ENCODE assay signal across 8 mouse cellular contexts in the genomic region with DNA sequence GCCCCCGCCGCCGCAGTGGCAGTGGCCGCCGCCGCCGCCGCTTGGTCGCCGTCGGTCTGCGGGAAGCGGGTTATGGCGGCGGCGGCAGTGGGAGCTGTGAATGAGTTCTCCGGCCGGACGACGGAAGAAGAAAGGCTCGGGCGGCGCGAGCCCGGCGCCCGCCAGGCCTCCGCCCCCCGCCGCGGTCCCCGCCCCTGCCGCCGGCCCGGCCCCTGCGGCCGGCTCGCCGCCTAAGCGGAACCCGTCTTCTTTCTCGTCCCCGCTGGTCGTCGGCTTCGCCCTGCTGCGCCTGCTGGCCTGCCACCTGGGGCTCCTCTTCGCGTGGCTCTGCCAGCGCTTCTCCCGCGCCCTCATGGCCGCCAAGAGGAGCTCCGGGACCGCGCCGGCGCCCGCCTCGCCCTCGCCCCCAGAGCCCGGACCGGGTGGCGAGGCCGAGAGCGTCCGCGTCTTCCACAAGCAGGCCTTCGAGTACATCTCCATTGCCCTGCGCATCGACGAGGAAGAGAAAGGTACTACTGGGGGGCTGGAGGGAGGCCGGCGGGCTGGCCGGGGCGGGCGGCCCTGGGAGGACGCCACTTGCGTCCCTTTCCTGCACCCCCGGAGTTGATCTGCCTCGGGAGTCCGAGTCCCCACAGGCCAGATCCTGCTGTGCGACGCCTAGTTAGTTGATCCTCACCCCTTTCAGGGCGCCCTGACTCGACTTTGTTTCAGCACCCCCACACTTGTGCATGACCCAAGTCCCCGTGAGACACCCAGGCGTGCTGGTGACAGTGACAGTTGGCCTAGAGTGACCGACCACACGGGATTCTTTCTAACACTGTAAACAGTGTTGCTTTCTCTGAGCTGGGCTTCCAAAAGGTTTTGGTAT. TPM values are rescaled to one million over a fixed set of nuclear protein-coding genes. Genes with fewer than 3 reads are reported as not detected.
DNase-seq lines count a peak whose midpoint lies in the region; ATAC-seq and TF ChIP-seq lines count a peak whose summit lies in the region.

A gene (plus strand): TSS at position 51 of the 868 bp plus-strand sequence.

- H3K4me3 ChIP-seq in ES-Bruce4 (ENCODE audit: low read depth, low read length), result peak within 1 kb of the TSS; percentile 74
- H3K4me3 ChIP-seq in forebrain, embryonic 15.5 days, result peak within 1 kb of the TSS; percentile 87
- peak within 1 kb of the TSS; percentile 75 for H3K4me3 ChIP-seq in lung, embryonic 15.5 days

- TF ChIP-seq EP300 in ES-Bruce4 (IDR thresholded peaks at IDR 0.05; ENCODE audit: insufficient read depth, low read depth, low read length), result no peak

- no peaks in the 10 kb centered on the region for H3K27me3 ChIP-seq in ES-Bruce4 (ENCODE audit: control insufficient read depth, insufficient read depth, low read length, poor library complexity, severe bottlenecking)
- H3K27me3 ChIP-seq in forebrain, embryonic 15.5 days, result no peaks in the 10 kb centered on the region
- H3K27me3 ChIP-seq in lung, embryonic 15.5 days, result no peaks in the 10 kb centered on the region

- peak; percentile 48 for DNase-seq in c-Kit-positive CD71-positive TER-119-positive erythroid progenitor cells, embryonic 14.5 days (ENCODE audit: low spot score)
- peak; percentile 82 to 85 for DNase-seq in heart, postnatal 14 days
- DNase-seq in layer of hippocampus, adult 18-20 months (ENCODE audit: low spot score in 2 of 2), result peak; percentile 48 to 66
- peak; percentile 83 for DNase-seq in testis, postnatal 14 days (ENCODE audit: low spot score)

- intact Hi-C loops in heart, postnatal 14 days (cut with DNase I), result loop anchor here (5.0 kb wide), 1 partner anchor 188 kb away; a partner anchor contains a TSS

- H3K36me3 ChIP-seq in ES-Bruce4 (ENCODE audit: control insufficient read depth, insufficient read depth, low read length, poor library complexity, severe bottlenecking), result no peaks in the 10 kb centered on the region
- peaks cover 5% of the 10 kb centered on the region; the same call in 1 of the 2 replicates for H3K36me3 ChIP-seq in forebrain, embryonic 15.5 days
- H3K36me3 ChIP-seq in lung, embryonic 15.5 days, result no peaks in the 10 kb centered on the region

- H3K9me3 ChIP-seq in ES-Bruce4 (replicated peaks; ENCODE audit: control insufficient read depth, insufficient read depth, low read length, poor library complexity, severe bottlenecking), result no peaks in the 10 kb centered on the region
- no peaks in the 10 kb centered on the region for H3K9me3 ChIP-seq in forebrain, embryonic 15.5 days
- H3K9me3 ChIP-seq in lung, embryonic 15.5 days, result no peaks in the 10 kb centered on the region

- peak; percentile 72 for ATAC-seq in forebrain, embryonic 15.5 days (replicated peaks)
- peak; percentile 89 for ATAC-seq in lung, embryonic 15.5 days (ENCODE audit: borderline replicate concordance, extremely low read depth, low FRiP score, low TSS enrichment)
- peak; percentile 63 for ATAC-seq in neutrophil, adult 5-6 weeks (ENCODE audit: extremely low read depth, insufficient number of reproducible peaks, low FRiP score, poor library complexity, severe bottlenecking)

- no peaks in the 10 kb centered on the region for H3K4me1 ChIP-seq in ES-Bruce4 (ENCODE audit: control insufficient read depth, insufficient read depth, low read length)
- peaks cover 43% of the 10 kb centered on the region for H3K4me1 ChIP-seq in forebrain, embryonic 15.5 days
- peaks cover 32% of the 10 kb centered on the region for H3K4me1 ChIP-seq in lung, embryonic 15.5 days

- no peak for TF ChIP-seq CTCF in ES-Bruce4 (IDR thresholded peaks at IDR 0.05; ENCODE audit: low read depth, low read length)

- under 1% methylated on average over 73 of the region's 90 CpGs for WGBS in forebrain, embryonic 15.5 days
- under 1% methylated on average over 68 of the region's 90 CpGs for WGBS in lung, embryonic 15.5 days

- no peak for TF ChIP-seq POLR2A in ES-Bruce4 (IDR thresholded peaks at IDR 0.05; ENCODE audit: insufficient read depth, low read length)

- peak within 1 kb of the TSS; percentile 93 for H3K9ac ChIP-seq in ES-Bruce4 (ENCODE audit: low read depth, poor library complexity, severe bottlenecking)
- H3K9ac ChIP-seq in forebrain, embryonic 15.5 days (replicated peaks), result peak within 1 kb of the TSS; percentile 98
- H3K9ac ChIP-seq in lung, embryonic 15.5 days, result peak within 1 kb of the TSS; percentile 76

- H3K4me2 ChIP-seq in forebrain, embryonic 15.5 days (replicated peaks), result peak within 1 kb of the TSS; percentile 58
- H3K4me2 ChIP-seq in lung, embryonic 15.5 days, result peak within 1 kb of the TSS; percentile 72

- H3K27ac ChIP-seq in ES-Bruce4 (ENCODE audit: insufficient read depth, low read length), result peak within 1 kb of the TSS; percentile 23; the same call in 1 of the 2 replicates
- H3K27ac ChIP-seq in forebrain, embryonic 15.5 days (replicated peaks), result peak within 1 kb of the TSS; percentile 98
- peak within 1 kb of the TSS; percentile 98 for H3K27ac ChIP-seq in lung, embryonic 15.5 days

RNA-seq across cellular contexts. Expression of the gene that starts here (rescaled TPM):
- 30.1 and 30.6 TPM in 2 replicates for polyA plus RNA-seq in ES-Bruce4 (2011; ENCODE audit: insufficient read depth, insufficient read length, low read depth, missing spikeins)
- 35.1 and 36.4 TPM in 2 replicates for polyA plus RNA-seq in forebrain, embryonic 15.5 days (2015; fragmentation: Nextera tagmentation; extraction: Ambion mirVana)
- 10 to 100 TPM; 29.3 to 33.2 TPM for total RNA-seq in heart, postnatal 14 days (2021)
- total RNA-seq in layer of hippocampus, adult 18-20 months (2021), result 10 to 100 TPM; 53.6 to 55.6 TPM
- polyA plus RNA-seq in lung, embryonic 15.5 days (2015; fragmentation: Nextera tagmentation; extraction: Ambion mirVana), result 15.6 and 16.9 TPM in 2 replicates
- total RNA-seq in neutrophil, adult 5-6 weeks (2017), result 46.5 and 64.0 TPM in 2 replicates

Comparison
In these comparisons a context has a peak if more than half of its experiments do, and no peak if none do; other contexts are left out.
1. Peak in every context shown above with its lines: DNase-seq, ATAC-seq, H3K4me3 ChIP-seq and H3K27ac ChIP-seq.
2. H3K27ac ChIP-seq: peak in every context shown above with its lines; median percentile 98 in forebrain, embryonic 15.5 days; 98 in lung, embryonic 15.5 days; 23 in ES-Bruce4.